Mouse (Mus musculus) liver, postnatal 0 days (tissue): Measurements from ENCODE around the gene Srsf2. TPM values are rescaled to one million over a fixed set of nuclear protein-coding genes. Genes with fewer than 3 reads are reported as not detected.

Source experiments
- ATAC-seq: fragments of 200-750 bp; cut with Nextera tagmentation; 2 replicates; pipeline ENCODE4 v1.8.0; 2017; ENCODE audit warnings: mild to moderate bottlenecking, moderate library complexity
- DNase-seq: peaks from one replicate; pipeline ENCODE4 v3.0.0-alpha.2; 2016
- H3K27ac ChIP-seq: fragments of 300-500 bp; sonication (generic); 2 replicates; pipeline ENCODE4 v1.5.1; 2014; ENCODE audit warnings: antibody characterized with exemption, moderate library complexity, mild to moderate bottlenecking, low read depth
- H3K27me3 ChIP-seq: fragments of 300-500 bp; sonication (generic); 2 replicates; pipeline ENCODE4 v1.6.1; 2014; ENCODE audit warnings: low read length, control low read depth, mixed read lengths; ENCODE audit not compliant: insufficient read depth
- H3K36me3 ChIP-seq: fragments of 300-500 bp; sonication (generic); replicated peaks from 2 replicates; pipeline ENCODE4 v1.6.1; 2014; ENCODE audit warnings: mild to moderate bottlenecking, control low read depth, low read length, moderate library complexity, mixed read lengths; ENCODE audit not compliant: insufficient read depth
- H3K4me1 ChIP-seq: fragments of 300-500 bp; sonication (generic); 2 replicates; pipeline ENCODE4 v1.6.1; 2014; ENCODE audit warnings: antibody characterized with exemption, mild to moderate bottlenecking, control low read depth; ENCODE audit not compliant: insufficient read depth
- H3K4me2 ChIP-seq: fragments of 300-500 bp; sonication (generic); 2 replicates; pipeline ENCODE4 v1.6.1; 2014; ENCODE audit warnings: low read depth, mild to moderate bottlenecking, low read length, moderate library complexity, mixed read lengths
- H3K4me3 ChIP-seq: fragments of 300-500 bp; sonication (generic); 2 replicates; pipeline ENCODE4 v1.5.1; 2014; ENCODE audit warnings: low read depth, low read length
- H3K9ac ChIP-seq: fragments of 300-500 bp; sonication (generic); replicated peaks from 2 replicates; pipeline ENCODE4 v1.6.1; 2014; ENCODE audit warnings: mild to moderate bottlenecking, moderate library complexity
- H3K9me3 ChIP-seq: fragments of 300-500 bp; sonication (generic); 2 replicates; pipeline ENCODE4 v1.6.1; 2016; ENCODE audit warnings: mild to moderate bottlenecking, control low read depth, low read length, mixed read lengths
- CTCF ChIP-seq: sonication (generic); IDR thresholded peaks from 2 replicates; pipeline ENCODE4 v1.5.1; 2016; ENCODE audit warnings: antibody characterized with exemption, low read depth
- EP300 ChIP-seq: IDR thresholded peaks from 2 replicates; pipeline ENCODE4 v1.6.1; 2016; ENCODE audit warnings: antibody characterized with exemption, low read depth, mild to moderate bottlenecking
- WGBS: fragments of 180-500 bp; shearing (Covaris S2); extraction: QIAGEN DNeasy Blood & Tissue Kit; methylation state at CpG from one replicate; pipeline ENCODE4 v1.1.7; 2014; ENCODE audit not compliant: insufficient replicate concordance; 5-methylcytosine and 5-hydroxymethylcytosine counted together
- polyA plus RNA-seq: library from polyadenylated mRNA; unstranded; fragments of >200 nt; fragmentation: Nextera tagmentation; extraction: Ambion mirVana; gene quantifications from 2 replicates; pipeline ENCODE4 v1.2.1, GENCODE M21; 2015

Gene Srsf2
- polyA plus RNA-seq, 1 experiment from 2014 or later = 302 TPM

- no peaks in the 10 kb centered on the region for H3K27me3 ChIP-seq
- peaks cover 49% of the 10 kb centered on the region for H3K36me3 ChIP-seq
- no peak for TF ChIP-seq CTCF
- no peak for TF ChIP-seq EP300
- no peaks in the 10 kb centered on the region for H3K4me1 ChIP-seq
- H3K9me3 ChIP-seq = no peaks in the 10 kb centered on the region
- no peak for DNase-seq
- H3K9ac ChIP-seq = no peak overlapping the region
- WGBS = 72% methylated on average over 10 of the region's 10 CpGs
- H3K27ac ChIP-seq = no peak overlapping the region
- no peak for ATAC-seq
- no peak overlapping the region for H3K4me3 ChIP-seq
- no peak overlapping the region for H3K4me2 ChIP-seq
These were observed 11.6 kb upstream of the Srsf2 start for GRCm38 (mm10) chr11:116864444-116864843.

GRCm38 (mm10) chr11:116857183-116857850, 4.4 kb upstream of the Srsf2 start:
- Histone ChIP-seq H3K4me1 (no peaks in the 10 kb centered on the region), H3K36me3 (peaks cover 19% of the 10 kb centered on the region), H3K27me3 (no peaks in the 10 kb centered on the region), H3K9me3 (no peaks in the 10 kb centered on the region), H3K9ac (no peak overlapping the region), H3K27ac (no peak overlapping the region), H3K4me2 (no peak overlapping the region), H3K4me3 (no peak overlapping the region)
- DNase-seq = no peak
- no peak for TF ChIP-seq CTCF
- TF ChIP-seq EP300 = no peak
- no peak for ATAC-seq
- 75% methylated on average over 12 of the region's 12 CpGs for WGBS

- H3K27me3 ChIP-seq = no peaks in the 10 kb centered on the region
- no peak for DNase-seq
- H3K9ac ChIP-seq = peak overlapping the region; percentile 98
- H3K4me3 ChIP-seq = peak overlapping the region; percentile 95
- H3K4me2 ChIP-seq = peak overlapping the region; percentile 81
- H3K36me3 ChIP-seq = peaks cover 16% of the 10 kb centered on the region
- no peaks in the 10 kb centered on the region for H3K9me3 ChIP-seq
- H3K27ac ChIP-seq = peak overlapping the region; percentile 99
- H3K4me1 ChIP-seq = 0 out of 2 replicates have a peak, but pooled peaks cover 2% of the 10 kb centered on the region
- 21% methylated on average over 10 of the region's 10 CpGs for WGBS
- no peak for ATAC-seq
- TF ChIP-seq EP300 = no peak
- no peak for TF ChIP-seq CTCF
These were observed 1.4 kb upstream of the Srsf2 start for GRCm38 (mm10) chr11:116854279-116854678.

GRCm38 (mm10) chr11:116853512-116853928, 626 bp upstream of the Srsf2 start:
- Histone ChIP-seq H3K9me3 (no peaks in the 10 kb centered on the region), H3K4me1 (0 out of 2 replicates have a peak, but pooled peaks cover 2% of the 10 kb centered on the region), H3K27me3 (no peaks in the 10 kb centered on the region), H3K36me3 (peaks cover 15% of the 10 kb centered on the region), H3K9ac (peak overlapping the region; percentile 98), H3K4me2 (peak overlapping the region; percentile 81), H3K4me3 (peak overlapping the region; percentile 95), H3K27ac (peak overlapping the region; percentile 99)
- DNase-seq = peak; percentile 97
- WGBS = under 1% methylated on average over 32 of the region's 36 CpGs
- TF ChIP-seq CTCF = no peak
- TF ChIP-seq EP300 = peak; percentile 68; the same call in 1 of the 2 replicates
- peak; percentile 85 for ATAC-seq

- 0 out of 2 replicates have a peak, but pooled peaks cover 2% of the 10 kb centered on the region for H3K4me1 ChIP-seq
- no peaks in the 10 kb centered on the region for H3K9me3 ChIP-seq
- H3K27ac ChIP-seq = peak within 1 kb of the TSS; percentile 99
- H3K4me2 ChIP-seq = peak within 1 kb of the TSS; percentile 81
- no peaks in the 10 kb centered on the region for H3K27me3 ChIP-seq
- peaks cover 26% of the 10 kb centered on the region for H3K36me3 ChIP-seq
- DNase-seq (peak; percentile 88), ATAC-seq (peak; percentile 35)
- H3K4me3 ChIP-seq = peak within 1 kb of the TSS; percentile 95
- under 1% methylated on average over 68 of the region's 91 CpGs for WGBS
- H3K9ac ChIP-seq = peak within 1 kb of the TSS; percentile 98
- TF ChIP-seq EP300 (no peak), CTCF (no peak)
These were observed 503 bp downstream of the Srsf2 start, which contains the start of gene Mfsd11 for GRCm38 (mm10) chr11:116852291-116852890. Mfsd11 (plus strand) TSS chr11:116852440.

- ATAC-seq (no peak), DNase-seq (no peak)
- WGBS = under 1% methylated on average over 29 of the region's 29 CpGs
- peak overlapping the region; percentile 81 for H3K4me2 ChIP-seq
- H3K4me3 ChIP-seq = peak overlapping the region; percentile 95
- peak overlapping the region; percentile 98 for H3K9ac ChIP-seq
- H3K4me1 ChIP-seq = 0 out of 2 replicates have a peak, but pooled peaks cover 2% of the 10 kb centered on the region
- H3K27me3 ChIP-seq = no peaks in the 10 kb centered on the region
- H3K36me3 ChIP-seq = peaks cover 30% of the 10 kb centered on the region
- H3K9me3 ChIP-seq = no peaks in the 10 kb centered on the region
- TF ChIP-seq EP300 = no peak
- no peak for TF ChIP-seq CTCF
- H3K27ac ChIP-seq = peak overlapping the region; percentile 99
These were observed 1.2 kb downstream of the Srsf2 start for GRCm38 (mm10) chr11:116851576-116852290.
